Mouse (Mus musculus) yolk sac, embryonic 10.5 days (tissue): ENCODE measurements around the gene Pla2g6.
A peak's percentile ranks its signal among the peaks of the same experiment; 100 is the strongest.

Experiments
- DNase-seq: peaks from one replicate; pipeline ENCODE4 v3.0.0-alpha.2; 2017; ENCODE audit warnings: low spot score

The Pla2g6 gene

DNA sequence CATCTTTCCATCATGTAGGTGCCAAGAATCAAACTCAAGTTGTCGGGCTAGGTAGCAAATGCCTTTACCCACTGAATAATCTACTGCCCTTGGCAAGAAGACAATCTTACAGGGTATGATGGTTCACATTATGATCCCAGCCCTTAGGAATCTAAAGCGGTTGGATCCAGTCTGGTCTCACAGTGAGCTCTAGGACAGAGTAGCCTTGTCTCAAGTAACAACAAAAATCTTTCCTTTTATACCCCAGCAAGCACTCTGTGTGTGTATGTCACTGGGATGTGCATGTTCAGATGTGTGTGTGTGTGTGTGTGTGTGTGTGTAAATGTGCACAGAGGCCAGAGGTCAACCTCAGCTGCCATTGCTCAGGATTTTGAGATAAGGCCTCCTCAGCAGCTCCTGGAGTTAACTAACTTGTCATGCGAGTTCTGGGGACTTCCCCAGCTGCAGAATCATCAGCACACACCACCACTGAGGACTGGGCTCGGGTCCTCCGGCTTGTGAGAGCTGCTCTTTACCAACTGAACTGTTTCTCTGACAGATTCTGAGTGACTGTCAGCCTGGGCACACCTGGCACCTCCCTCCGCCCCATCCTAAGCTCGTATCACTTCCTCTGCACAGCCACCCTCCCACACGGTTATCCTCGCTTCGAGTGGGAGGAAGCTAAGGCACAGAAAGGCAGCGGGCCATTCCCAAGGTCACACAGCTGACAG is 5.8 kb downstream of the Pla2g6 start:
- DNase-seq, result peak; percentile 57

- DNase-seq, result peak; percentile 57
Observed at GRCm38 (mm10) chr15:79321733-79322190, 6.4 kb downstream of the Pla2g6 start.

DNA sequence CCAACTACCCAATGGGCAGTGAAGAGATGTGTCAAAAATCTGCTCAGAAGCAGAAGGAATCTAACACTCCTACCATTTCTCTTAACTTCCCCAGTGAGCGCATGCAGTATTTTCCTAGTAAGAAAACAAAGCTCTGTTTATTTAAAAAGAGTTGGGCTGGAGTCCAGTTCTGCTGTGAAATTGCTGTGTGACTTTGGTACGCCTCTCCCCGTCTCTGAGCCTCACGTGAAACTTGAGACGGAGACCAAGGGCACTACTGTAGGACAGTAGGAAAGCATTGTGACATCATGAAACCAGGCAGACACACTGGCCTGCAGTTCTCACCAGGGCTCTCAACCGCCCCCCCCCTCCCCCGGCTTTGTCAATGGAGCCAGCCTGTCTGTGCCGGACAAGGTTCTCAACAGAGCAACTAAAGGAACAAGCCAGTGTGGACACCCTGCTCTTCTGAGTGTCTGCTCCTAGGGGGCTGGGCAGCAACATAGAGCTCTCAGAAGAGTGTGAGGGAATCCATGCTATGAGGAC is 14.3 kb downstream of the Pla2g6 start:
- no peak for DNase-seq

DNA sequence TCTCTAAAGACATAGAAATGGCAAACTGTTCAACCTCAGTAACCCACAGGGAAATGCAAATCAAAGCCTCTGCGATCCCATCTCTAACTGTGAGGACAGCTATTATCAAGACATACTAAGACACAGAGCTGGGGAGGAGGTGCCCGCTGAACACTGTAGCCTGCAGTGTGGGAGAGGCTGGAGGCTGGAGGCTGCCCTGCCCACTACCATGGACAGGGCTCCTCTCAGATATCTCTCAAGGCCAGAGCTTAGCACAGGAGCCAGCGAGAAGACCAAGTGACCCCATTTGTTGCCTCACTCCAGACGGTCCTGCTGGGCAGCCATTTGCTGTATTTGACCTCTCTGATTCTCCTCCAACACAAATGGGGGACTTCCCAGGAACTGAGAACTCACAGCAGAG is 20.3 kb downstream of the Pla2g6 start:
- DNase-seq, result no peak

DNA sequence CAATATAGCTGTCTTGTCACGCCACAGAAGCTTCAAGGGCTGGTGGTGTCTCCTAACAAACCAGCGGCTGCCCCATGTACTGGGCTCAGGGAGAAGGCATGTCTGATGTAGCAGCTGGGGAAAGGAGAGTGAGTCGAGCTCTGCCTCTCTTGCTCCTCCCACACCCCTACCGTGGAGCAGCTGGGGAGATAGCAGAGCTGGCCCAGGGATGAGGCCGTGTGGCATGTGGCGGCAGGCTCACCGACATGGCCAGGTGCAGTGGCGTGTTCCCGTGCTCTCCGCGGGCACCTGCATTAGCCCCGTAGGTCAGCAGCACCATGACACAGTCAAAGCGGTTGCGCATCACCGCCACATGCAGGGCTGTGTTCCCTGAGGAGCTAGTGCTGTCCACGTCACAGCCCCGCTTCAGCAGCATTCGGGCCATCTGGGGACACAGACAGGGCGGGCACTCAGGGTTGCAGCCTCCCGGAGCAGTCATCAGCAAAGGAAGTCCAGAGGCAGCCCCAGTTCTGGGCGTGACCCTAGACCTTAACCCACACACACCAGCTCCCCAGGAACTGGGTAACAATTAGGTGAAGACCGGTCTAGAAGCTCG is 22.1 kb downstream of the Pla2g6 start:
- no peak for DNase-seq

- no peak for DNase-seq
Observed at GRCm38 (mm10) chr15:79304832-79305231, 23.4 kb downstream of the Pla2g6 start.

- no peak for DNase-seq
Observed at GRCm38 (mm10) chr15:79303725-79304124, 24.5 kb downstream of the Pla2g6 start.

GRCm38 (mm10) chr15:79299563-79300155 is 28.5 kb downstream of the Pla2g6 start:
- no peak for DNase-seq

GRCm38 (mm10) chr15:79298553-79298952 is 29.6 kb downstream of the Pla2g6 start:
- DNase-seq, result no peak

- no peak for DNase-seq
Observed at GRCm38 (mm10) chr15:79292779-79293178, 35.4 kb downstream of the Pla2g6 start.

- no peak for DNase-seq
Observed at GRCm38 (mm10) chr15:79290340-79290739, 37.9 kb downstream of the Pla2g6 start.

DNA sequence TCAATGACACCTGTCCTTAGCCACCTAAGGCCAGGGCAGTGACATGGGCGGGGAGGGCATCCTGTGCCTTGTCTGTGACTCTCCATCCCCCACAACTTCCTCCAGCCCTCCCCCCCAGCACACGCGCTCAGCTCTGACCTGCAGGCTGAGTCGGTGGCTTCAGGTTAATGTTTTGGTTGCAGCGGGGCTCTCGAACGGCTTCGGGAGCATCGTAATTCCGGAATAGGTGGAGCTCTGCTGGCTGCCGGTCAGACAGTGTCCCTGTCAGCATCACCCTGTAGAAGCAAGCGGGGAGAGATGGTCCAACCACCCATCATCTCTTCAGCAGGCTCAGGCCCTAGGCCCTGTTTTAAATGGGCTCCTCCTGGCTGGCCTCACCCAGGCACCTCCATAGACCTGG is 38.7 kb downstream of the Pla2g6 start:
- no peak for DNase-seq

DNA sequence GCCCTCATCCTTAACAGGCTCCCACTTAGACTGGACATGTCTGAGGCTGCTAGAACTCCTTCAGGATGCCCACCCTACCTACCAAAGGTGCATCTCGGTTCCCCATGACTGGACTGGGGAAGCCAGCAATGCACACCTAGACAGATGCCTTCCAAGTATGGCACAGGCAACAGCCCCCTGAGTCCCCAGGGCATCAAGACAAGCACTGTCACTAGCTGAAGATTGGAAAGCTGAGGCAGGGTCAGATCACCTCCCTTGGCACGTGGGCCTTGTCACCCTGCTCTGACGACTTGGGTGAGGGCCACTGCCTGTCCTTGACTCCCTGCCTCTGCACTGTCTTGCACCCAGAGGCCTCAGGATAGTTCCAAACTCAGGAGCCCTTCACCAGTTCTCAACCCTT is 39.8 kb downstream of the Pla2g6 start:
- DNase-seq, result no peak

GRCm38 (mm10) chr15:79287091-79287490 is 41.1 kb downstream of the Pla2g6 start:
- no peak for DNase-seq

GRCm38 (mm10) chr15:79286141-79286540 is 42.0 kb downstream of the Pla2g6 start:
- no peak for DNase-seq

DNA sequence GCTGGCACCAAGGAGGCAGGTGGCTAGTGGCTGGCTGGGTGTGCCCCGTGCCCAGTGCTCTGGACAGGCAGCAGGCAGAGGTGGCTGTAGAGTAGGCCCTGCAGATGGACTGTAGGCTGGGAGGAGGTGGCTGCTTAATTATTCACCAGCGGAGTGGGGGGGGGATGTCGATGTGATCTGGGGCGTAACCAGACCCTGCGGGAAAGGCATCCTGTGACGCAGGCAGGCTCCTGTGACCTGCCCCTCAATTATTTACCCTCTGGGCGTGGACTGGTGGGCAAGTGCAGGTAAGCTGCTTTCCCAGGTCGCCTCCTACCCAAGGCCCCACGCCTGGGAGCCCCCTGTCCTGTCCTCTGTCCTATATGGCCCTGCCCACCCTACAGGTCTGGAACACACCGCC is 42.8 kb downstream of the Pla2g6 start, which contains the start of gene Baiap2l2:
Gene Baiap2l2, minus strand, starts transcription at position 139 of the 400 bp plus-strand sequence.
- peak; percentile 82 for DNase-seq

- DNase-seq, result no peak
Observed at GRCm38 (mm10) chr15:79283371-79283770, 44.8 kb downstream of the Pla2g6 start.

- no peak for DNase-seq
Observed at GRCm38 (mm10) chr15:79282434-79282833, 45.8 kb downstream of the Pla2g6 start.

GRCm38 (mm10) chr15:79281389-79281788 is 46.8 kb downstream of the Pla2g6 start:
- no peak for DNase-seq

DNA sequence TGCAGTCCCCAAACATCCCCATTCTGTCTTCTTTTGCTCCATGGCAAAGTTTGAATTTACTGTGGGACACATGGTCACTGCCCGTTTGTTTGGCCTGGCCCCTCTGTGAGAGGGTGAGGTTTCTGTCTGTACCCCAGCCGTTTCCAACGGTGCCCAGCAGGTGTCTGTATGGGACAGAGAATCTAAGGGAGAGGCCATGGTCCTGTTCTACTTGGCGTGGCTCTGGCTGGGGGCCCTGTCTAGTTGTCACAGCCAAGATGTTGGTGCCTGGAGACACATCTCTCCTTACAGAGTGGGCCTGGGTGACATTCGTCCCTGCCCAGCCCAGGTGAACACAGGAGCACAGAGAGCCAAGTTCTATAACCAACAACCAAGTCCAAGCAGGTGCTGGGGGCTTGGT is 47.3 kb downstream of the Pla2g6 start:
- no peak for DNase-seq

- DNase-seq, result no peak
Observed at GRCm38 (mm10) chr15:79280209-79280608, 48.0 kb downstream of the Pla2g6 start.

GRCm38 (mm10) chr15:79277728-79278127 is 50.5 kb downstream of the Pla2g6 start:
- no peak for DNase-seq

- DNase-seq, result no peak
Observed at GRCm38 (mm10) chr15:79273020-79273419, 55.2 kb downstream of the Pla2g6 start.
